Mouse (Mus musculus): ENCODE data around the gene Orc3.

DNA sequence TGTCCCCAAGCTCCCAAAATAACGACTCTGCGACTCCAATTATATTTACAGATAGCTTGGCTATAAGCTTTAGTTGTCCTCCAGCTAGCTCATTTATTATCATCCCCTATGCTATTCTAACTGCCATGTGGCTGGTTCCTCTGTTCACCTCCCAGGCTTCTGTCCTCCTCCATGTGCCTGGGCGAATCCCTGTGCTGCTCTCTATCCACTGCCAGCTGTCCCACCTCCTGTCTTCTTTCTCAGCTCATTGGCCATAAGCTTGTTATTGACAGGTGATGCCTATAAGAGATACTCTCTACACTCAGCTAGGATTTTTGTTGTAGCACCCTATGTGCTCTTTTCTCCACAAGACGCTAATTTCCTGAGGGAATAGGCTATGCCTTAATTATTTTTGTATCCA is 23.1 kb upstream of the Orc3 start:
- TF ChIP-seq ZNF384 (IDR thresholded peaks at IDR 0.05; ENCODE audit: low read depth, low read length) (no peak), MAFK (IDR thresholded peaks at IDR 0.05; ENCODE audit: insufficient read depth, low read depth, low read length) (no peak), ZC3H11A (IDR thresholded peaks at IDR 0.05; ENCODE audit: borderline replicate concordance, low read depth, low read length) (no peak), CHD2 (IDR thresholded peaks at IDR 0.05; ENCODE audit: low read depth, low read length) (no peak), HCFC1 (IDR thresholded peaks at IDR 0.05; ENCODE audit: borderline replicate concordance, insufficient read depth, low read length) (no peak)

Data from ES-E14 (cell line).